Mouse (Mus musculus): Measurements from ENCODE around the gene Gk.

- TF ChIP-seq CTCF (IDR thresholded peaks at IDR 0.05; ENCODE audit: low read depth) = no peak
- no peak for TF ChIP-seq EP300 (IDR thresholded peaks at IDR 0.05; ENCODE audit: low read depth)
These were observed 43.4 kb downstream of the Gk start for GRCm38 (mm10) chrX:85733228-85733627.

Measured in heart, postnatal 0 days (tissue).